Mouse (Mus musculus) heart, embryonic 16.5 days (tissue): ENCODE results near the gene Plcb4. TPM values are rescaled to one million over a fixed set of nuclear protein-coding genes. Genes with fewer than 3 reads are reported as not detected.

Experiments used
- ATAC-seq: fragments of 200-750 bp; cut with Nextera tagmentation; replicated peaks from 2 replicates; pipeline ENCODE4 v1.8.0; 2017; ENCODE audit warnings: moderate number of reproducible peaks; ENCODE audit not compliant: insufficient read depth, low FRiP score; ENCODE audit errors: extremely low read depth
- H3K27ac ChIP-seq: fragments of 300-500 bp; sonication (generic); 2 replicates; pipeline ENCODE4 v1.5.1; 2014; ENCODE audit warnings: mild to moderate bottlenecking, low read length, control low read depth, moderate library complexity
- H3K27me3 ChIP-seq: fragments of 300-500 bp; sonication (generic); 2 replicates; pipeline ENCODE4 v1.6.1; 2014; ENCODE audit warnings: low read length, mixed read lengths; ENCODE audit not compliant: control insufficient read depth, insufficient read depth
- H3K36me3 ChIP-seq: fragments of 300-500 bp; sonication (generic); 2 replicates; pipeline ENCODE4 v1.6.1; 2014; ENCODE audit not compliant: control insufficient read depth, insufficient read depth
- H3K4me1 ChIP-seq: fragments of 300-500 bp; sonication (generic); 2 replicates; pipeline ENCODE4 v1.6.1; 2014; ENCODE audit warnings: low read length, mixed read lengths; ENCODE audit not compliant: control insufficient read depth, insufficient read depth
- H3K4me2 ChIP-seq: fragments of 300-500 bp; sonication (generic); 2 replicates; pipeline ENCODE4 v1.6.1; 2014; ENCODE audit warnings: low read depth, mild to moderate bottlenecking, control low read depth, low read length
- H3K4me3 ChIP-seq: fragments of 300-500 bp; sonication (generic); 2 replicates; pipeline ENCODE4 v1.5.1; 2014; ENCODE audit warnings: mild to moderate bottlenecking, control low read depth, low read length
- H3K9ac ChIP-seq: fragments of 300-500 bp; sonication (generic); 2 replicates; pipeline ENCODE4 v1.6.1; 2014; ENCODE audit warnings: low read length, control low read depth
- H3K9me3 ChIP-seq: fragments of 300-500 bp; sonication (generic); replicated peaks from 2 replicates; pipeline ENCODE4 v1.6.1; 2016; ENCODE audit warnings: low read length; ENCODE audit not compliant: control insufficient read depth
- WGBS: fragments of 180-500 bp; shearing (Covaris S2); extraction: QIAGEN DNeasy Blood & Tissue Kit; methylation state at CpG from one replicate; pipeline ENCODE4 v1.1.7; 2014; 5-methylcytosine and 5-hydroxymethylcytosine counted together
- polyA plus RNA-seq: library from polyadenylated mRNA; unstranded; fragments of >200 nt; fragmentation: Nextera tagmentation; extraction: Ambion mirVana; gene quantifications from 2 replicates; pipeline ENCODE4 v1.2.1, GENCODE M21; 2015

Gene Plcb4
- polyA plus RNA-seq, 1 experiment from 2014 or later, result 31.9 TPM

DNA sequence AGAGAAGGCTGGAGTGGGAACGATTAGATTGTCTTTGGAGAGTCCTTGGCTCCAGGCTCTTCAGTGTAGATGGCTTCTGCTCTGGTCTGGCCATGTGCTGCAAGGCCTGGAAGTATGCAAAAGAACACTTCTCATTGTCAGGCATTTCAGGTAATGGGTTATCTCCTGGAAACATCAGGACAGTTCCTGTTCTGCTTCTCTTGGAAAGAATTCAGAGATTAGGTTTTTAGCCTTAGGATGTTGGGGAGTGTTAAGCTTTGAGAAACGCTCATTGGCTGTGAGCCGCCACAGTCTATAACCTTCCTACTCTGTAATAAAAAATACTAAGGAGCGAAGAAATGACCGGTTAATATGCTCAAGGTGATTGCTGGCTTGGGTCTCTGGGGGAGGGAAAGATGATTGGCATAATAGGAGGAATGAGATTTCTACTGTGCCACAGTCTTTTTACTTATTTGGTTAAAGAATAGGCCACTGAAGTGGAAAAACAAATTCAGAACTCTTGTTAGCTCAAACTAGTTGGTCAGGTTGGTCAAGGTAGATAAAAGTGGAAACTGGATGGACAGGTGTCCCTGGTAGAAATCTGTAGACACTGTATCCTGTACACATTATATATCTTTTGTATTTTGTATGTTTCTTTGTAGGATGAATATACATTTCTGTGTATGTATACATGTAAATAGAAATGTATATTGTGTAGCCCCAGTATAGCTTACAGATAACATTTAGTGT is 21.8 kb downstream of the Plcb4 start:
- H3K9me3 ChIP-seq, result 0 out of 2 replicates have a peak, but pooled peaks cover 1% of the 10 kb centered on the region
- no peaks in the 10 kb centered on the region for H3K36me3 ChIP-seq
- H3K9ac ChIP-seq, result no peak overlapping the region
- H3K4me2 ChIP-seq, result no peak overlapping the region
- H3K27ac ChIP-seq, result no peak overlapping the region
- no peak for ATAC-seq
- WGBS, result 80% methylated on average over 5 of the region's 5 CpGs
- peaks cover 9% of the 10 kb centered on the region for H3K4me1 ChIP-seq
- H3K27me3 ChIP-seq, result no peaks in the 10 kb centered on the region
- no peak overlapping the region for H3K4me3 ChIP-seq

DNA sequence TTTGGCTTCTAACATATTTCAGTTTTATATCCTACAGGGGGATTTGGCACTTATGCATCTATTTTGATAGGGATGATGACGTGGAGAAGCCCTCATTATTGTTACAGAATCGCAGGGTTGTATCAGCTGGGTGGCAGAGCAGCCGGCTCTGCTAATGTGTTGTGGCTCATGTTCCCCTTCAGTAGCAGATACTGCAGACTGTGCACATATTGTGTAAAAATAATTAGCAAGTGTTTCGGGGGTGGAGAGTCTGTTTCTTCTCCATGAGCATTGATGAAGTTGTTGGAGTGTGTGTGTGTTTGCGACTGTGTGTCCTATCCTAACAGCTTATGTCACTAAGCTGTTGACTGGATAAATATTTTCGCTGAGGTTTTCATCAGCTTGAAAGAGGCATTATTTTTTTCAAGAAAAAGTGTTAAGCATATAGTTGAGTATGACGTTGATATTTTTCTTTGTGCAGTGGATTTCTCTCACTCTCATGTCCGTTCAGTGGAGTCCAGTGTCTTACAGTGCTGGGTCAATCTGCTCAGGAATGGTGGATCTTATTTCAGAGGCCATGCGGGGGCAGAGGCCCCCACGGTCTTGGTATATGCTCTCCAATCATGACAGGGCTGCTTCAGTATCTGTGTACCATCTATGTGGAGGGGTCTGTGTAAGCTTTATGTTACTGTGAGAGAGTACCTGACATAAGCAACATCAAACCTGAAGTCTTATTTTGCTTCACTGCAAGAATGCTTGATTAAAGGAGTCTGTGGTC is 25.1 kb downstream of the Plcb4 start:
- 70% methylated on average over 10 of the region's 10 CpGs for WGBS
- peaks cover 9% of the 10 kb centered on the region for H3K4me1 ChIP-seq
- H3K4me2 ChIP-seq, result no peak overlapping the region
- no peak for ATAC-seq
- no peak overlapping the region for H3K27ac ChIP-seq
- H3K9ac ChIP-seq, result no peak overlapping the region
- no peaks in the 10 kb centered on the region for H3K27me3 ChIP-seq
- H3K36me3 ChIP-seq, result no peaks in the 10 kb centered on the region
- no peak overlapping the region for H3K4me3 ChIP-seq
- 0 out of 2 replicates have a peak, but pooled peaks cover 5% of the 10 kb centered on the region for H3K9me3 ChIP-seq

DNA sequence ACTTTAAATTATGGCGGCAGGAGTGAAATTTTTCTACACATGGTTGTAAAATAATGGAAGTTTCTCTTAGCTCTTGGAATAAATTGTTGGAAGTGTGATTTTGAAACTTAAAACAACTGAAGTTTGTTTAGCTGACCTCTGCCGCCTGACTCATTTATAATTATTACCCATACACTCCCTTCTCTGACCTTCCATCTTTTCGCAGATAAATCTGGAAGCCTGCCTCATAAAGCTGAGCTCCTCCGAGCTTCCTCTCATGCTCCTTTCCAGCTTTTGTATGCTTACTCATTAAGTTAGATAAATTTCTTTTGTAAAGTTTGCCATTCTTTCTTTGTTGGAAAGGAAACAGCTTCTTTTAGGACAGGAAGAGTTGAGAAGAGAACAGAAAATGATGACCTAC is 27.9 kb downstream of the Plcb4 start:
- Histone ChIP-seq H3K36me3 (0 out of 2 replicates have a peak, but pooled peaks cover 2% of the 10 kb centered on the region), H3K27ac (no peak overlapping the region), H3K4me3 (no peak overlapping the region), H3K4me1 (0 out of 2 replicates have a peak, but pooled peaks cover 4% of the 10 kb centered on the region), H3K4me2 (no peak overlapping the region), H3K9me3 (0 out of 2 replicates have a peak, but pooled peaks cover 5% of the 10 kb centered on the region), H3K27me3 (no peaks in the 10 kb centered on the region), H3K9ac (no peak overlapping the region)
- 81% methylated on average over 4 of the region's 4 CpGs for WGBS
- no peak for ATAC-seq

DNA sequence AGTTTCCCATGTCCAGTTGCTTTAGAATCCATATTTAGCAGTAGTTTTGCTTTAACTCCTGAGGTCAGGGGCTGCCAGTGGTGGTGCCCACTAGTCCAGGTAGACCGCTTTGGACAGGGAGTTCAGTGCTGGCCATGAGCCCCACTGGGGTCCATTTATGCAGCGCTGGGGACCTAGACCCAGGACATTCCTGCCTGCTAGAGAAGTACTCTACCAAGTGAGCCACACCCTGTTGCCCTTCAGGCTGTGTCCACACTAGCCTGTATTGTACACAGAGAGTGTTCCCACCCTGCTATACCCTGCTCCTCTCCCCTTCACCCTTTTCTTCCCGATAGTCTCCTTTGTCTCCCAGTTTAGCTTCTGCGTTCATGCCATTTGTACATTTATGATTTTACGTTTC is 28.8 kb downstream of the Plcb4 start:
- WGBS, result 86% methylated on average over 5 of the region's 5 CpGs
- no peak for ATAC-seq
- H3K4me1 ChIP-seq, result 0 out of 2 replicates have a peak, but pooled peaks cover 5% of the 10 kb centered on the region
- H3K27me3 ChIP-seq, result no peaks in the 10 kb centered on the region
- H3K27ac ChIP-seq, result no peak overlapping the region
- no peak overlapping the region for H3K9ac ChIP-seq
- no peak overlapping the region for H3K4me3 ChIP-seq
- H3K36me3 ChIP-seq, result 0 out of 2 replicates have a peak, but pooled peaks cover 2% of the 10 kb centered on the region
- H3K9me3 ChIP-seq, result 0 out of 2 replicates have a peak, but pooled peaks cover 5% of the 10 kb centered on the region
- H3K4me2 ChIP-seq, result no peak overlapping the region

DNA sequence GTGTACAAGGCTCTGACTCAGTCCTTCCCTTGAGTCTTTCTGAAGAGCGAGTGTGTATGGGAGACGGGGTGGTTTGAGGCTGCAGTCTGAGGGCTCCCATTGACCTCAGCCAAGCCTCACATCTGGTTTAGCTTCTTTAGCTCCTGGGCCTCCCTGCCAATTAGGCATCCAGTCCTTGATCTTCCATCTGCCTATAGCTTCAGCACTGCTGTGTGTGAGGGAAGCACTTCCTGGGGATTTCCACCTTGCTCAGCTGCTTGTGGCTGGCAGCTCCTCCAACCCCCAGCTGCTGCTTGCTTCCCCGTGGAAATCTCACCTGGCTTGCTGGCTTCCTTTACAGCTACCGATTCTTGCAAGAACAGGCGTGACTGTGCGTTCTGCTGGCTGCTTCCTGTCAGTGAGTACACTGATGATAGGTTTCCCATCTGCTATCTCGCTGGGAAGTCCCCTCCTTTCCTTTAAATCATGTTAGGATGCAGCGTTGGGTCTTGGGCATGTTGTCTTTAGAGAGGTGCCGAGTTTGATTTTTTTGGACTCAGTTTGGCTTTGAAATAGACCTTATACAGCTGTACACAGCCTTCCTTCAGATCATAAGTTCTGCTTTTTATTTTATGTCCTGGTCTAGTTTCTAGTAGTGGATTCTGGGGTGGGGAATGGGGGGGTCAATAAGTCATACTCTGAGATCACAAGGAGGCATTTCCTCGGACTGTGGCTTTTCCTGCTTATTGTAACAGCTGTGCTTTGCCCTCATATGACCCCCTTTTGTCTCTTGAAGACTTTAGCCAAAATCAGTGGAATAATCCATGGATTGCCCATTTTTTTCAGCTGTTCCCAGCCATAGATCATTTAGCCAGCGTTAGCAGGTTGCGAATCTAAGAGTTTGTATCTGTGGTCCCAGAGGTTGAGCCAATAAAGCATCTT is 34.0 kb downstream of the Plcb4 start:
- peak overlapping the region; percentile 55 for H3K27ac ChIP-seq
- WGBS, result 50% methylated on average over 12 of the region's 12 CpGs
- peaks cover 7% of the 10 kb centered on the region; the same call in 1 of the 2 replicates for H3K36me3 ChIP-seq
- peaks cover 13% of the 10 kb centered on the region; the same call in 1 of the 2 replicates for H3K4me1 ChIP-seq
- H3K4me3 ChIP-seq, result no peak overlapping the region
- no peaks in the 10 kb centered on the region; the same call in 1 of the 2 replicates for H3K9me3 ChIP-seq
- peak; percentile 49 for ATAC-seq
- no peak overlapping the region for H3K9ac ChIP-seq
- H3K27me3 ChIP-seq, result no peaks in the 10 kb centered on the region
- H3K4me2 ChIP-seq, result 0 out of 2 replicates have a peak overlapping the region, but pooled peaks have one; percentile 10

DNA sequence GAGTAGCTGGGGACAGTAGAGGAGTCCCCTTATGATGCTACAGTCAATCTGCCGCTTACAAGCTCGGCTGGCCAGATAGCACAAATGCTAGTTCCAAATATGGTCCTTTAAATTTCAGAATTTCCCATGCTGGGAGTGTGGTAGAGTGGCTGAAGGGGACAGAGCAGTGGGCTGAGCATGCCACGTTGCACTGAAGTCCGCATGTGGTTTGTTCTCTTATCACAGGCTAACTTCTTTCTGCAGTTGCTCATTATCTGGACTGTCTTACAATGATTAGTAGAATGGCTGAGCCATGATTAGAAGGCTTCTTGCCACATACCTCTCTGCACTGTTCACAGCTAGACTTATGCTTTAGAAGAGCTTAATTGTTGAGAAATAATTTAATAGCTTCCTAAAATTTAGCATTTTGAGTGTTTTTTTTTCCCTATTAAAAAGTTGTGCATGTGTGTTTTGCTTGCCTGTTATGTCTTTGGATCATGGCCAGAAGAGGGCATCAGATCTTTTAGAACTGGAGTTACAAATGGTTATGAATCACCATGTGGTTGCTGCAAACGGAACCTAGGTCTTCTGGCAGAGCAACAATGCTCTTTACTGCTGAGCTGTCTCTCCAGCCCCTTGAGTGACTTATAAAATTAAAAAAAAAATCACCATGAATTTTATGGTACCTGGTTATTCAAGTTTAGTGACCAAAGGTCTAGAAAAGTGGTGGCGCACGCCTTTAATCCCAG is 42.0 kb downstream of the Plcb4 start:
- Histone ChIP-seq H3K27me3 (no peaks in the 10 kb centered on the region), H3K27ac (peak overlapping the region; percentile 63), H3K4me2 (no peak overlapping the region), H3K4me1 (0 out of 2 replicates have a peak, but pooled peaks cover 3% of the 10 kb centered on the region), H3K4me3 (no peak overlapping the region), H3K9ac (0 out of 2 replicates have a peak overlapping the region, but pooled peaks have one; percentile 3), H3K36me3 (peaks cover 10% of the 10 kb centered on the region; the same call in 1 of the 2 replicates), H3K9me3 (no peaks in the 10 kb centered on the region; the same call in 1 of the 2 replicates)
- ATAC-seq, result 0 out of 2 replicates have a peak, but pooled peaks have one; percentile 49
- 60% methylated on average over 7 of the region's 7 CpGs for WGBS

DNA sequence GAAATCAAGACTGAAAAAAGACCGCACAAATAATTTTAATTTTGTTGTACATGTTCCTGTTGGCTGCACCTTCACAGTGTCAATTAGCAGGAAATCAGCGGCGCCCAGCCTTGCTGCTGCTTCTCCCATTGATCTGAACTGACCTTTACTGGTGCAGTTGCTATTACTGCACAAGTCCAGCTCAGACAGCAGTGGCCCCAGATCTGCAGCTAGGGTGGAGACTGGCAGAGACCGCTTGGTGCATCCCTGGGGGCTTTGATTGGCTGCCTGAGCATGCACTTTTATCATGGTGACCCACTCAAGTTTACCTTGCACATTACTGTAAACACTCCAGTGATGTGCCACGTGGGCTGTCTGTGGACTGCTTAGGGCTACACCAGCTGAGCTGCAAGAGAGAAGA is 45.9 kb downstream of the Plcb4 start:
- H3K4me3 ChIP-seq, result no peak overlapping the region
- H3K9me3 ChIP-seq, result no peaks in the 10 kb centered on the region
- no peaks in the 10 kb centered on the region for H3K27me3 ChIP-seq
- 0 out of 2 replicates have a peak, but pooled peaks cover 4% of the 10 kb centered on the region for H3K36me3 ChIP-seq
- no peak for ATAC-seq
- H3K27ac ChIP-seq, result no peak overlapping the region
- peaks cover 16% of the 10 kb centered on the region for H3K4me1 ChIP-seq
- H3K9ac ChIP-seq, result no peak overlapping the region
- no peak overlapping the region for H3K4me2 ChIP-seq
- 89% methylated on average over 5 of the region's 5 CpGs for WGBS

DNA sequence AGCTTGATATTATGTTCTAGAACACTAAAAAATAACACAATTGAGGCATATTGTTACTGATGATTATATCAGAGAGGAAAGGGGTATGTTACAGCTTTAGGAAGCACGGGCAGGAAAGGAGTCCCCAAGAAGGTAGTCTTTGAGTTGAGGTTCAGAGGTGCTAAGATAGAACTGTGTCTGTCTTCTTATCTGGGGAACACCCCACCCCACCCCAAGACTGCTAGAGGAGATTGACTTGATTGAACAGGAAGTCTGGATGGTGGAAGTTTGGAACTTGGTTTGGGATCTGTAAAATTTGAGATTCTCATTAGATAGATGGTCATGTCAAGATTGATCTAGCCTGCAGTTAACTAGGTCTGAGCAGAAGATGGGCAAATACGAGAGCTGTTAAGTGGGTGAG is 48.5 kb downstream of the Plcb4 start:
- Histone ChIP-seq H3K4me1 (peaks cover 32% of the 10 kb centered on the region), H3K9me3 (no peaks in the 10 kb centered on the region), H3K27ac (no peak overlapping the region), H3K36me3 (no peaks in the 10 kb centered on the region), H3K4me2 (no peak overlapping the region), H3K27me3 (no peaks in the 10 kb centered on the region), H3K4me3 (no peak overlapping the region), H3K9ac (no peak overlapping the region)
- no peak for ATAC-seq
- WGBS, result 83% methylated on average over 2 of the region's 2 CpGs
